ENCODE assay signal across 24 mouse cellular contexts in the genomic region with DNA sequence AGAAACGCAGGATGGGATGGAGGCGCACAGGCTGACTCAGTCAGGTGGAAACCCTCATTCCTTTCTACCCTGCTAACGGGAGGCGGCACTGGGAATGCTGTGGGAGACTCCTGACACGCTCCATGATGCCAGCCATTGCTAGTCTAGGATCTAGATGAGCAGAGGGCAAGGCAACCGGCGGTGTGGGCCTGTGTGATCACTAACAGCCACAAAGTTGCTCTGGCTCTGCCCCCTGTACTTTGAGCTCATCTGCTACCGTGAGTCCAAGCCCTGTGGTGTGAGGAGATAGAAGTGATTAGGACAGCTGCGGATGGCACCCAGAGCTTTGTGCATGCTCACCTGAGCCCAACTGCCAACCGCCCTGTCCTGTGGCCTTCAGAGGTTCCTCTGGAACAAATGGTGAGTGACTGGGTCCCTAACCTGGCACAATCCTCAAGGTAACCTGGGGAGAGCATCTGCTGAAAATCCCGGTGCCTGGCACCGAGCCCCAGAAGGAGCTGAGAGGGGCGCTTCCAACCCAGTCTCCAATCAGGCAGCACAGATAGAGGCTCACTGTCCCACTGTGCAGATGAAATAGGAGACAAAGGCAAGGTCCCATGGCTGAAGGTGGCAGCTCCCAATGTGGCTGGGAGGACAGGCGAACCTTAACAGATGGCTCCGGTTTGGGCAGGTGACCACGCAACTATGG. TPM values are rescaled to one million over a fixed set of nuclear protein-coding genes. Genes with fewer than 3 reads are reported as not detected.
DNase-seq lines count a peak whose midpoint lies in the region; ATAC-seq and TF ChIP-seq lines count a peak whose summit lies in the region.
"Had no signal": no experiment of that assay in that cellular context is flagged by ENCODE, and none has a peak within 500 bp of the region (broad histone marks: within the 10 kb centered on the region; RNA-seq: fewer than 3 reads in every experiment).

No protein-coding gene starts in this region.

- in situ Hi-C loops in CH12.LX (cut with MboI; ENCODE audit: low pct_ligation_motif_present, low pct_unique_long_range_greater_than_20kb, low sequenced_read_pairs) = no loop called here

- DNase-seq in gastrocnemius, adult 2 months = peak; percentile 14
- DNase-seq in gastrocnemius, postnatal 25 days = no peak
- DNase-seq in CH12.LX (ENCODE audit: extremely low read depth) = no peak
- DNase-seq in brain, adult 2 months (ENCODE audit: low read depth, low spot score) = peak; percentile 26
- DNase-seq in kidney, postnatal 25 days = peak; percentile 61 to 83
- no peak for DNase-seq in left cerebral cortex, postnatal 36 days (ENCODE audit: low spot score in 2 of 2)
- DNase-seq: adrenal gland, postnatal 10 days; cerebellum, postnatal 14 days; embryo, embryonic 11 days; lung, adult 18-20 months; lung, postnatal 10 days; right cerebral cortex, adult 18-20 months had no signal

- H3K9me3 ChIP-seq in CH12.LX (replicated peaks; ENCODE audit: low read length) = no peaks in the 10 kb centered on the region
- H3K9me3 ChIP-seq in forebrain, embryonic 16.5 days (ENCODE audit: control insufficient read depth, low read length) = no peaks in the 10 kb centered on the region
- H3K9me3 ChIP-seq: embryonic facial prominence, embryonic 13.5 days; forebrain, embryonic 13.5 days; intestine, embryonic 15.5 days; limb, embryonic 13.5 days; liver, embryonic 12.5 days; midbrain, embryonic 10.5 days; neural tube, embryonic 15.5 days had no signal

- TF ChIP-seq EP300 in CH12.LX (IDR thresholded peaks at IDR 0.05; ENCODE audit: low read length) = no peak

- no peak overlapping the region for H3K4me3 ChIP-seq in gastrocnemius, adult 2 months
- H3K4me3 ChIP-seq in CH12.LX (replicated peaks in 1 of 3; ENCODE audit: low read depth in 2 of 3, low read length in 2 of 3, poor library complexity in 1 of 3) = no peak overlapping the region
- no peak overlapping the region for H3K4me3 ChIP-seq in forebrain, embryonic 16.5 days (replicated peaks; ENCODE audit: low read length)
- H3K4me3 ChIP-seq: embryonic facial prominence, embryonic 13.5 days; erythroblast, embryonic 14.5 days; forebrain, embryonic 13.5 days; intestine, embryonic 15.5 days; limb, embryonic 13.5 days; liver, embryonic 12.5 days; midbrain, embryonic 10.5 days; neural tube, embryonic 15.5 days had no signal

- no peak for TF ChIP-seq RAD21 in CH12.LX (IDR thresholded peaks at IDR 0.05; ENCODE audit: low read depth, low read length)

- intact Hi-C loops in gastrocnemius, adult 2 months (cut with DNase I) = no loop called here
- intact Hi-C loops in left cerebral cortex, postnatal 36 days (cut with DNase I) = no loop called here

- no peak for TF ChIP-seq POLR2A in CH12.LX (IDR thresholded peaks at IDR 0.05; ENCODE audit: low read depth, low read length)

- peaks cover 95 to 99% of the 10 kb centered on the region in 2 experiments for H3K36me3 ChIP-seq in CH12.LX (replicated peaks in 1 of 2; ENCODE audit: control insufficient read depth in 1 of 2, insufficient read depth in 1 of 2, low read length in 1 of 2)
- H3K36me3 ChIP-seq in forebrain, embryonic 16.5 days (ENCODE audit: control insufficient read depth, insufficient read depth) = peaks cover 16% of the 10 kb centered on the region; the same call in 1 of the 2 replicates

- 95% methylated on average over 16 of the region's 16 CpGs for WGBS in forebrain, embryonic 16.5 days

- H3K27me3 ChIP-seq in CH12.LX (replicated peaks) = no peaks in the 10 kb centered on the region
- no peaks in the 10 kb centered on the region for H3K27me3 ChIP-seq in forebrain, embryonic 16.5 days (replicated peaks; ENCODE audit: control insufficient read depth, insufficient read depth, low read length)
- H3K27me3 ChIP-seq: embryonic facial prominence, embryonic 13.5 days; forebrain, embryonic 13.5 days; intestine, embryonic 15.5 days; limb, embryonic 13.5 days; liver, embryonic 12.5 days; neural tube, embryonic 15.5 days had no signal

- no peak for TF ChIP-seq CTCF in gastrocnemius, adult 2 months (IDR thresholded peaks at IDR 0.05)
- TF ChIP-seq CTCF in CH12.LX (conservative IDR thresholded peaks at IDR 0.05 in 1 of 2, IDR thresholded peaks at IDR 0.05 in 1 of 2; ENCODE audit: low read depth in 2 of 2, low read length in 2 of 2) = no peak

- ATAC-seq in forebrain, embryonic 16.5 days = no peak
- ATAC-seq: activated CD4-positive, CD25-positive, alpha-beta regulatory T cell, adult 4 months; forebrain, embryonic 13.5 days; hindbrain, embryonic 16.5 days; intestine, embryonic 15.5 days; liver, embryonic 12.5 days had no signal

- no peaks in the 10 kb centered on the region for H3K79me2 ChIP-seq in CH12.LX (replicated peaks; ENCODE audit: control insufficient read depth, extremely low read depth, insufficient read depth, poor library complexity, severe bottlenecking)

- no peak overlapping the region for H3K27ac ChIP-seq in gastrocnemius, adult 2 months
- peak overlapping the region; percentile 15 for H3K27ac ChIP-seq in CH12.LX (ENCODE audit: insufficient read depth, low read depth)
- H3K27ac ChIP-seq in forebrain, embryonic 16.5 days (ENCODE audit: low read length) = no peak overlapping the region
- H3K27ac ChIP-seq: embryonic facial prominence, embryonic 13.5 days; forebrain, embryonic 13.5 days; intestine, embryonic 15.5 days; limb, embryonic 13.5 days; liver, embryonic 12.5 days; midbrain, embryonic 10.5 days; neural tube, embryonic 15.5 days had no signal

- H3K9ac ChIP-seq in CH12.LX (ENCODE audit: insufficient read depth, low read depth) = no peak overlapping the region
- no peak overlapping the region for H3K9ac ChIP-seq in forebrain, embryonic 16.5 days (replicated peaks; ENCODE audit: low read depth, low read length)
- H3K9ac ChIP-seq: embryonic facial prominence, embryonic 13.5 days; forebrain, embryonic 13.5 days; intestine, embryonic 15.5 days; limb, embryonic 13.5 days; liver, embryonic 12.5 days; neural tube, embryonic 15.5 days had no signal

- dilution Hi-C loops in CH12.LX (cut with MboI; ENCODE audit: extremely low pct_ligation_motif_present, extremely low pct_unique_long_range_greater_than_20kb, low sequenced_read_pairs) = no loop called here

- H3K4me2 ChIP-seq in CH12.LX (ENCODE audit: insufficient read depth, low read depth, poor library complexity, severe bottlenecking) = no peak overlapping the region
- no peak overlapping the region for H3K4me2 ChIP-seq in forebrain, embryonic 16.5 days (ENCODE audit: low read length)
- H3K4me2 ChIP-seq: embryonic facial prominence, embryonic 13.5 days; forebrain, embryonic 13.5 days; heart, embryonic 11.5 days; intestine, embryonic 15.5 days; limb, embryonic 13.5 days; liver, embryonic 12.5 days; neural tube, embryonic 15.5 days had no signal

- peaks cover 3 to 18% of the 10 kb centered on the region in 2 experiments; a peak in 2 of 4 replicates for H3K4me1 ChIP-seq in CH12.LX (ENCODE audit: control insufficient read depth in 1 of 2, insufficient read depth in 2 of 2)
- H3K4me1 ChIP-seq in forebrain, embryonic 16.5 days (replicated peaks; ENCODE audit: control insufficient read depth, insufficient read depth, low read length) = peaks cover 8% of the 10 kb centered on the region
- H3K4me1 ChIP-seq: embryonic facial prominence, embryonic 13.5 days; forebrain, embryonic 13.5 days; intestine, embryonic 15.5 days; limb, embryonic 13.5 days; liver, embryonic 12.5 days; midbrain, embryonic 10.5 days had no signal

TF ChIP-seq in CH12.LX, 34 proteins besides CTCF, POLR2A, EP300 and RAD21:
- TF ChIP-seq SMC3 (IDR thresholded peaks at IDR 0.05; ENCODE audit: low read depth, low read length) = no peak

RNA-seq across cellular contexts. Expression of a gene that starts 7.7 kb away (rescaled TPM):
- total RNA-seq in gastrocnemius, adult 2 months (2021) = 1 to 10 TPM; 1.0 to 2.4 TPM
- total RNA-seq in gastrocnemius, postnatal 25 days (2021) = 1 to 10 TPM; 1.3 to 1.8 TPM
- 0.51 and 0.63 TPM in 2 replicates for total RNA-seq in CH12.LX (2012; rRNA removed)
- total RNA-seq in CH12.LX (2014; rRNA removed) = 0.66 and 0.70 TPM in 2 replicates
- 2.9 and 3.0 TPM in 2 replicates for polyA plus RNA-seq in CH12.LX (2012; ENCODE audit: insufficient read length, low read depth)
- polyA plus RNA-seq in forebrain, embryonic 16.5 days (2015; fragmentation: Nextera tagmentation; extraction: Ambion mirVana) = 1.2 and 1.3 TPM in 2 replicates
- total RNA-seq in left cerebral cortex, postnatal 36 days (2021) = 1 to 10 TPM; 7.8 to 8.3 TPM

Comparison
In these comparisons a context has a peak if more than half of its experiments do, and no peak if none do; other contexts are left out.
1. DNase-seq: peak in gastrocnemius, adult 2 months (single experiment), brain, adult 2 months (single experiment) and kidney, postnatal 25 days (2 of 2); none in gastrocnemius, postnatal 25 days (single experiment), CH12.LX (single experiment) and left cerebral cortex, postnatal 36 days (0 of 2).